Mouse (Mus musculus) layer of hippocampus, adult 11-12 months (tissue): ENCODE results near the gene Gm498.

ENCODE experiments used
- DNase-seq: peaks from one replicate; pipeline ENCODE4 v3.0.0; 2022; ENCODE audit warnings: low spot score

The Gm498 gene

GRCm38 (mm10) chr7:143892361-143892760, 25.7 kb downstream of the Gm498 start:
- no peak for DNase-seq

GRCm38 (mm10) chr7:143900667-143901066, 34.0 kb downstream of the Gm498 start:
- peak; percentile 23 for DNase-seq

GRCm38 (mm10) chr7:143905176-143905575, 38.5 kb downstream of the Gm498 start:
- no peak for DNase-seq

GRCm38 (mm10) chr7:143905606-143906005, 39.0 kb downstream of the Gm498 start:
- DNase-seq = peak; percentile 20

- no peak for DNase-seq
Measured at GRCm38 (mm10) chr7:143913611-143914010, 47.0 kb downstream of the Gm498 start.

GRCm38 (mm10) chr7:143919031-143919679, 52.5 kb downstream of the Gm498 start:
- DNase-seq = no peak

- DNase-seq = no peak
Measured at GRCm38 (mm10) chr7:143929899-143930298, 63.3 kb downstream of the Gm498 start.

GRCm38 (mm10) chr7:143938647-143939046, 72.0 kb downstream of the Gm498 start:
- DNase-seq = peak; percentile 26

- DNase-seq = no peak
Measured at GRCm38 (mm10) chr7:143939476-143939875, 72.8 kb downstream of the Gm498 start.

GRCm38 (mm10) chr7:143942941-143943691, 76.5 kb downstream of the Gm498 start:
- DNase-seq = peak; percentile 12

GRCm38 (mm10) chr7:143944421-143944980, 77.9 kb downstream of the Gm498 start:
- peak; percentile 7 for DNase-seq
